Mouse (Mus musculus): ENCODE measurements around the gene Triap1. TPM values are rescaled to one million over a fixed set of nuclear protein-coding genes. Genes with fewer than 3 reads are reported as not detected.

Gene Triap1
- total and polyA plus RNA-seq, 3 experiments = 31.8 to 38.2 (median 33.7) TPM

DNA sequence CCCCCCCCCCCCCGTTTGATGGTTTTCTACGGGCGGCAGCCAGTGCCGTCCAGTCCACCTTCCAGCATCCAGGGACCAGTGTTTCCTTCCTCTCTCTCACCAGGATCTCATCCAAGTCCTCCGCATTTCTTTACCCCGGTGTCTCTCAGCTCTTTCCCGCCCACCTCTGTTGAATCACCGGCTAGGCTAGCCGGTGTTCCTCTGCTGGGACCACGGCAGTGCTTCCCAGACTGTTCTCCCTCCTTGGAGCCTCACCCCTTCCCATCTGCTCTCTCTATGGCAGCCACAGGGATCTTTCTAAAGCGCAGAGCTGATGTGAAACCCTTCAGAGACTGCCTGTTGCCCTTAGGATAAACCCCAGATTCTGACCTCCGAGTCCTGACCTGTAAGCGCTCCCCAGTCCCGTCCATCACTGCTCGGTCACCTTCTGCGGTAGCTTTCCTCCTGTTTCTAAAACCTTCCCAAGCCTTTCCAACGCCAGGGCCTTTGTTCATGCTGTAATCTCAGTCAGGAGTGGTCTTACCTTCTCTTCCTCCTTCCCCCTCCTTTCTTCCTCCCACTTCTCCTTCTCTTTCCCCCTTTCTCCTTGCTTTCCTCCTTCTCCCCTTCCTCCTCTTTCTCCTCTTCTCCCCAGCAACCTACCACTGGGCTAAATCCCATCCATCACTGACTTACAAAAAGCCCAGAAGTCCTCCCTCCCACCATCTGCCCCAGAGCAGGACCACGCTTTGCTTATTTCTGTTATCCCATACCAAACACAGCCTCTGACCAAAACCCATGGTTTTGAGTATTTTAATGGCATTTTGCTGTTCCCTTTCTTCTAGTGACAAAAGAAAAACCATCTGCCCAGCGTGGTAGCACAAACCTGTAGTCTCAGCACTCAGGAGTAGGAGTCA is 22.0 kb downstream of the Triap1 start:
- no peaks in the 10 kb centered on the region for H3K27me3 ChIP-seq (replicated peaks)
- in situ Hi-C loops (cut with MboI; ENCODE audit: low pct_ligation_motif_present, low pct_unique_long_range_greater_than_20kb, low sequenced_read_pairs) = no loop called here
- peaks cover 0 to 12% of the 10 kb centered on the region in 2 experiments; a peak in 2 of 4 replicates for H3K4me1 ChIP-seq (ENCODE audit: control insufficient read depth in 1 of 2, insufficient read depth in 2 of 2)
- H3K79me2 ChIP-seq (replicated peaks; ENCODE audit: control insufficient read depth, extremely low read depth, insufficient read depth, poor library complexity, severe bottlenecking) = peaks cover 10% of the 10 kb centered on the region
- H3K4me3 ChIP-seq (replicated peaks in 1 of 3; ENCODE audit: low read depth in 2 of 3, low read length in 2 of 3, poor library complexity in 1 of 3) = no peak overlapping the region
- peaks cover 14 to 52% of the 10 kb centered on the region in 2 experiments for H3K36me3 ChIP-seq (replicated peaks in 1 of 2; ENCODE audit: control insufficient read depth in 1 of 2, insufficient read depth in 1 of 2, low read length in 1 of 2)
- no peak for DNase-seq (ENCODE audit: extremely low read depth)
- no peaks in the 10 kb centered on the region for H3K9me3 ChIP-seq (replicated peaks; ENCODE audit: low read length)
- dilution Hi-C loops (cut with MboI; ENCODE audit: extremely low pct_ligation_motif_present, extremely low pct_unique_long_range_greater_than_20kb, low sequenced_read_pairs) = no loop called here
- no peak overlapping the region for H3K9ac ChIP-seq (ENCODE audit: insufficient read depth, low read depth)
- no peak overlapping the region for H3K27ac ChIP-seq (ENCODE audit: insufficient read depth, low read depth)
- no peak for TF ChIP-seq KAT2A (IDR thresholded peaks at IDR 0.05; ENCODE audit: insufficient replicate concordance, low read length)
- no peak for TF ChIP-seq CHD2 (IDR thresholded peaks at IDR 0.05; ENCODE audit: low read length)
- TF ChIP-seq SMC3 (IDR thresholded peaks at IDR 0.05; ENCODE audit: low read depth, low read length) = no peak
- H3K4me2 ChIP-seq (ENCODE audit: insufficient read depth, low read depth, poor library complexity, severe bottlenecking) = no peak overlapping the region

DNA sequence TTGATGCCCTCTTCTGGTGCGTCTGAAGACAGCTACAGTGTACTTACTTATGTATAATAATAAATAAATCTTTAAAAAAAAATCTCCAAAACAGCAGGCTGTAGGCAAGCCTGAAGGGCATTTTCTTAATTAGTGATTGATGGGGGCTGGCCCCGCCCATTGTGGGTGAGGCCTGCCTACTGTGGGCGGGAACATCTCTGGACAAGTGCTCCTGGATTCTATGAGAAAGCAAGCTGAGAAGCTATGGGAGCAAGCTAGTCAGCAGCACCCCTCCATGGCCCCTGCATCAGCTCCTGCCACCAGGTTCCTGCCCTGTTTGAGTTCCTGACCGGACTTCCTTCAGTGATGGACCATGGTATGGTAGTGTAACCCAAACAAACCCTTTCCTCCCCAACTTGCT is 23.8 kb downstream of the Triap1 start:
- dilution Hi-C loops (cut with MboI; ENCODE audit: extremely low pct_ligation_motif_present, extremely low pct_unique_long_range_greater_than_20kb, low sequenced_read_pairs) (no loop called here), in situ Hi-C loops (cut with MboI; ENCODE audit: low pct_ligation_motif_present, low pct_unique_long_range_greater_than_20kb, low sequenced_read_pairs) (no loop called here)
- H3K36me3 ChIP-seq (replicated peaks in 1 of 2; ENCODE audit: control insufficient read depth in 1 of 2, insufficient read depth in 1 of 2, low read length in 1 of 2) = peaks cover 19 to 68% of the 10 kb centered on the region in 2 experiments
- no peak for DNase-seq (ENCODE audit: extremely low read depth)
- no peak for TF ChIP-seq UBTF (IDR thresholded peaks at IDR 0.05; ENCODE audit: low read depth, low read length)
- no peak for TF ChIP-seq ZMIZ1 (IDR thresholded peaks at IDR 0.05; ENCODE audit: low read depth, low read length)
- TF ChIP-seq PAX5 (IDR thresholded peaks at IDR 0.05; ENCODE audit: low read length) = no peak
- TF ChIP-seq USF1 (IDR thresholded peaks at IDR 0.05; ENCODE audit: low read depth, low read length) = no peak
- no peak for TF ChIP-seq NELFE (IDR thresholded peaks at IDR 0.05; ENCODE audit: low read depth, low read length)
- TF ChIP-seq SIN3A (IDR thresholded peaks at IDR 0.05; ENCODE audit: low read length) = no peak
- no peak for TF ChIP-seq POLR2A (IDR thresholded peaks at IDR 0.05; ENCODE audit: low read depth, low read length)
- no peak for TF ChIP-seq ETS1 (conservative IDR thresholded peaks at IDR 0.05; ENCODE audit: low read depth, low read length)
- TF ChIP-seq MEF2A (IDR thresholded peaks at IDR 0.05; ENCODE audit: borderline replicate concordance, low read depth, low read length) = no peak
- no peak for TF ChIP-seq EP300 (IDR thresholded peaks at IDR 0.05; ENCODE audit: low read length)
- TF ChIP-seq TCF12 (IDR thresholded peaks at IDR 0.05; ENCODE audit: low read depth, low read length) = no peak
- no peak for TF ChIP-seq BHLHE40 (IDR thresholded peaks at IDR 0.05; ENCODE audit: low read depth, low read length)
- TF ChIP-seq MAZ (IDR thresholded peaks at IDR 0.05; ENCODE audit: low read depth, low read length) = no peak
- TF ChIP-seq CHD1 (IDR thresholded peaks at IDR 0.05; ENCODE audit: low read depth, low read length) = no peak
- TF ChIP-seq ELF1 (IDR thresholded peaks at IDR 0.05; ENCODE audit: low read depth, low read length) = no peak
- TF ChIP-seq MAX (IDR thresholded peaks at IDR 0.05; ENCODE audit: low read length) = no peak
- no peaks in the 10 kb centered on the region for H3K9me3 ChIP-seq (replicated peaks; ENCODE audit: low read length)
- no peak overlapping the region for H3K27ac ChIP-seq (ENCODE audit: insufficient read depth, low read depth)
- H3K4me1 ChIP-seq (ENCODE audit: control insufficient read depth in 1 of 2, insufficient read depth in 2 of 2) = peaks cover 0 to 12% of the 10 kb centered on the region in 2 experiments; a peak in 2 of 4 replicates
- peaks cover 7% of the 10 kb centered on the region for H3K79me2 ChIP-seq (replicated peaks; ENCODE audit: control insufficient read depth, extremely low read depth, insufficient read depth, poor library complexity, severe bottlenecking)
- no peak overlapping the region for H3K4me3 ChIP-seq (replicated peaks in 1 of 3; ENCODE audit: low read depth in 2 of 3, low read length in 2 of 3, poor library complexity in 1 of 3)
- H3K4me2 ChIP-seq (ENCODE audit: insufficient read depth, low read depth, poor library complexity, severe bottlenecking) = no peak overlapping the region
- no peak overlapping the region for H3K9ac ChIP-seq (ENCODE audit: insufficient read depth, low read depth)
- no peaks in the 10 kb centered on the region for H3K27me3 ChIP-seq (replicated peaks)

Data from CH12.LX (cell line).